Mouse (Mus musculus) lung, embryonic 14.5 days (tissue): ENCODE measurements around the gene Cep63. TPM values are rescaled to one million over a fixed set of nuclear protein-coding genes. Genes with fewer than 3 reads are reported as not detected.

ENCODE experiments used
- ATAC-seq: fragments of 200-750 bp; cut with Nextera tagmentation; 2 replicates; pipeline ENCODE4 v1.8.0; 2017; ENCODE audit warnings: mild to moderate bottlenecking, moderate TSS enrichment, moderate library complexity; ENCODE audit not compliant: insufficient read depth
- DNase-seq: peaks from one replicate; pipeline ENCODE4 v3.0.0-alpha.2; 2015
- H3K27ac ChIP-seq: fragments of 300-500 bp; sonication (generic); 2 replicates; pipeline ENCODE4 v1.5.1; 2014; ENCODE audit warnings: low read depth, mild to moderate bottlenecking, moderate library complexity
- H3K27me3 ChIP-seq: fragments of 300-500 bp; sonication (generic); 2 replicates; pipeline ENCODE4 v1.6.1; 2014; ENCODE audit warnings: low read length, control low read depth; ENCODE audit not compliant: insufficient read depth
- H3K36me3 ChIP-seq: fragments of 300-500 bp; sonication (generic); 2 replicates; pipeline ENCODE4 v1.6.1; 2014; ENCODE audit warnings: control low read depth; ENCODE audit not compliant: insufficient read depth
- H3K4me1 ChIP-seq: fragments of 300-500 bp; sonication (generic); 2 replicates; pipeline ENCODE4 v1.6.1; 2014; ENCODE audit warnings: antibody characterized with exemption, control low read depth; ENCODE audit not compliant: insufficient read depth
- H3K4me2 ChIP-seq: fragments of 300-500 bp; sonication (generic); 2 replicates; pipeline ENCODE4 v1.6.1; 2014; ENCODE audit warnings: mild to moderate bottlenecking
- H3K4me3 ChIP-seq: fragments of 300-500 bp; sonication (generic); 2 replicates; pipeline ENCODE4 v1.5.1; 2014; ENCODE audit warnings: low read depth, low read length
- H3K9ac ChIP-seq: fragments of 300-500 bp; sonication (generic); 2 replicates; pipeline ENCODE4 v1.6.1; 2014
- H3K9me3 ChIP-seq: fragments of 300-500 bp; sonication (generic); 2 replicates; pipeline ENCODE4 v1.6.1; 2016; ENCODE audit warnings: low read depth, low read length, control low read depth
- CTCF ChIP-seq: IDR thresholded peaks from 2 replicates; pipeline ENCODE4 v1.5.1; 2016; ENCODE audit warnings: antibody characterized with exemption, low read depth
- WGBS: fragments of 180-500 bp; shearing (Covaris S2); extraction: QIAGEN DNeasy Blood & Tissue Kit; methylation state at CpG from one replicate; pipeline ENCODE4 v1.1.7; 2014; 5-methylcytosine and 5-hydroxymethylcytosine counted together
- polyA plus RNA-seq: library from polyadenylated mRNA; unstranded; fragments of >200 nt; fragmentation: Nextera tagmentation; extraction: Ambion mirVana; gene quantifications from 2 replicates; pipeline ENCODE4 v1.2.1, GENCODE M21; 2014

The Cep63 gene
- polyA plus RNA-seq, 1 experiment from 2014 or later = 44.2 TPM

- Histone ChIP-seq H3K27me3 (no peaks in the 10 kb centered on the region), H3K9me3 (no peaks in the 10 kb centered on the region), H3K9ac (no peak overlapping the region), H3K4me2 (no peak overlapping the region), H3K36me3 (no peaks in the 10 kb centered on the region), H3K4me1 (no peaks in the 10 kb centered on the region), H3K4me3 (no peak overlapping the region), H3K27ac (peak overlapping the region; percentile 52; the same call in 1 of the 2 replicates)
- ATAC-seq = no peak
- no peak for TF ChIP-seq CTCF
- DNase-seq = peak; percentile 47
- 47% methylated on average over 5 of the region's 5 CpGs for WGBS
Measured at GRCm38 (mm10) chr9:102577480-102577879, 48.9 kb downstream of the Cep63 start.

GRCm38 (mm10) chr9:102572888-102573287, 53.4 kb downstream of the Cep63 start:
- no peak for TF ChIP-seq CTCF
- H3K4me1 ChIP-seq = no peaks in the 10 kb centered on the region
- H3K4me2 ChIP-seq = no peak overlapping the region
- WGBS = 45% methylated on average over 5 of the region's 5 CpGs
- H3K4me3 ChIP-seq = no peak overlapping the region
- no peaks in the 10 kb centered on the region for H3K27me3 ChIP-seq
- no peak overlapping the region for H3K9ac ChIP-seq
- ATAC-seq (no peak), DNase-seq (no peak)
- no peak overlapping the region for H3K27ac ChIP-seq
- no peaks in the 10 kb centered on the region for H3K9me3 ChIP-seq
- no peaks in the 10 kb centered on the region for H3K36me3 ChIP-seq

DNA sequence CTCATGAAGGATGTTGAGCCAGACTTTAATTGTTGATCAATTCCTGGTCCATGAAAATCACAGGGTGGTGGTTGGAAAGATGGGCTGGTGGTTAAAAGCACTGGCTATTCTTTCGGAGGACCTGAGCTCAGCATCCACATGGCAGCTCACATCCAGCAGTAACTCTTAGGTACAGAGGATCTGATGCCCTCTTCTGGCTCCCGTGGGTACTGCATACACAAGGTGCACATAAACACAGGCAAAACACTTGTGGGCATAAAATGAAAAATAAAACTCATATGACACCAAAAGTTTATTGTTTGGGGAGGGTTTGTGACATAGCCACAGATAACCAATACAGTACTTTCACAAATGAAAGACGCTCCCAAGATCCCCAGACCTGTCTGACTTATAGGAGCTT, 67.9 kb downstream of the Cep63 start:
- no peak overlapping the region for H3K4me3 ChIP-seq
- no peaks in the 10 kb centered on the region for H3K27me3 ChIP-seq
- H3K9me3 ChIP-seq = no peaks in the 10 kb centered on the region
- no peaks in the 10 kb centered on the region for H3K4me1 ChIP-seq
- H3K4me2 ChIP-seq = no peak overlapping the region
- no peak overlapping the region for H3K27ac ChIP-seq
- H3K36me3 ChIP-seq = no peaks in the 10 kb centered on the region
- DNase-seq = no peak
- H3K9ac ChIP-seq = no peak overlapping the region
- no peak for ATAC-seq
- peak; percentile 23; the same call in 1 of the 2 replicates for TF ChIP-seq CTCF
- 90% methylated on average over 3 of the region's 3 CpGs for WGBS

- DNase-seq = no peak
- no peaks in the 10 kb centered on the region for H3K4me1 ChIP-seq
- TF ChIP-seq CTCF = no peak
- no peaks in the 10 kb centered on the region for H3K36me3 ChIP-seq
- no peaks in the 10 kb centered on the region for H3K9me3 ChIP-seq
- WGBS = 74% methylated on average over 3 of the region's 3 CpGs
- H3K27ac ChIP-seq = no peak overlapping the region
- H3K4me2 ChIP-seq = no peak overlapping the region
- H3K27me3 ChIP-seq = no peaks in the 10 kb centered on the region
- no peak overlapping the region for H3K4me3 ChIP-seq
- ATAC-seq = no peak
- no peak overlapping the region for H3K9ac ChIP-seq
Measured at GRCm38 (mm10) chr9:102553781-102554180, 72.6 kb downstream of the Cep63 start.

- Histone ChIP-seq H3K4me2 (no peak overlapping the region), H3K27ac (no peak overlapping the region), H3K9ac (no peak overlapping the region), H3K27me3 (no peaks in the 10 kb centered on the region), H3K4me1 (no peaks in the 10 kb centered on the region), H3K4me3 (no peak overlapping the region), H3K36me3 (no peaks in the 10 kb centered on the region), H3K9me3 (no peaks in the 10 kb centered on the region)
- TF ChIP-seq CTCF = no peak
- no peak for ATAC-seq
- DNase-seq = peak; percentile 66
- WGBS = 35% methylated on average over 10 of the region's 10 CpGs
Measured at GRCm38 (mm10) chr9:102551771-102552170, 74.6 kb downstream of the Cep63 start.

- no peak overlapping the region for H3K4me2 ChIP-seq
- no peaks in the 10 kb centered on the region for H3K27me3 ChIP-seq
- no peak for TF ChIP-seq CTCF
- no peaks in the 10 kb centered on the region for H3K9me3 ChIP-seq
- DNase-seq (no peak), ATAC-seq (no peak)
- no peak overlapping the region for H3K4me3 ChIP-seq
- no peak overlapping the region for H3K9ac ChIP-seq
- H3K4me1 ChIP-seq = peaks cover 3% of the 10 kb centered on the region
- H3K36me3 ChIP-seq = no peaks in the 10 kb centered on the region
- H3K27ac ChIP-seq = no peak overlapping the region
- WGBS = 75% methylated on average over 8 of the region's 8 CpGs
Measured at GRCm38 (mm10) chr9:102549211-102549610, 77.1 kb downstream of the Cep63 start.

DNA sequence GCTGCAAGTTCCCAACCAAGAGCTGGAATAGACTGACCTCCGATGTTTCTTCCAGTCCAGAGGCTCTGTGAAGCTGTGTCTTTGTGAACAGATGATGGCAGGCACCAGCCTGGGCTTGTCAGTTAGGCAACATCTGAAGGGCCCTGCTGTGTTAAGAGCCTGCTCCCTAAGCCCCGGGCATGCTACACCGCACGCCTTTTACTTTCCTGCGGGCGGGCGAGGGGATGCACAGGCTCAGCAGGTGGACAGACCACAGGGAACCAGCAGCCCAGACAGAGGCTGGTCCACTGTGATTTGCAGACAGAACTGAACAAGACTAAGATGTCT, 79.3 kb downstream of the Cep63 start:
- TF ChIP-seq CTCF = no peak
- Histone ChIP-seq H3K36me3 (no peaks in the 10 kb centered on the region), H3K9ac (no peak overlapping the region), H3K27ac (no peak overlapping the region), H3K27me3 (no peaks in the 10 kb centered on the region), H3K4me2 (no peak overlapping the region), H3K9me3 (no peaks in the 10 kb centered on the region), H3K4me1 (peaks cover 3% of the 10 kb centered on the region), H3K4me3 (no peak overlapping the region)
- DNase-seq = no peak
- WGBS = 71% methylated on average over 7 of the region's 7 CpGs
- no peak for ATAC-seq
